Mouse (Mus musculus): Measurements from ENCODE around the gene Wdfy3.

The Wdfy3 gene

GRCm38 (mm10) chr5:102054511-102055093 is 15.1 kb downstream of the Wdfy3 start:
- DNase-seq: no peak

GRCm38 (mm10) chr5:102052906-102053305 is 16.8 kb downstream of the Wdfy3 start:
- DNase-seq: no peak

GRCm38 (mm10) chr5:102052465-102052864 is 17.3 kb downstream of the Wdfy3 start:
- DNase-seq: no peak

GRCm38 (mm10) chr5:102050677-102051076 is 19.0 kb downstream of the Wdfy3 start:
- DNase-seq: no peak

- no peak for DNase-seq
Measured at GRCm38 (mm10) chr5:102048416-102048815, 21.3 kb downstream of the Wdfy3 start.

- no peak for DNase-seq
Measured at GRCm38 (mm10) chr5:102046617-102047116, 23.1 kb downstream of the Wdfy3 start.

- DNase-seq: no peak
Measured at GRCm38 (mm10) chr5:102045636-102046616, 23.8 kb downstream of the Wdfy3 start.

GRCm38 (mm10) chr5:102045177-102045576 is 24.5 kb downstream of the Wdfy3 start:
- no peak for DNase-seq

- no peak for DNase-seq
Measured at GRCm38 (mm10) chr5:102033281-102033680, 36.4 kb downstream of the Wdfy3 start.

- no peak for DNase-seq
Measured at GRCm38 (mm10) chr5:102032594-102033240, 37.0 kb downstream of the Wdfy3 start.

GRCm38 (mm10) chr5:102032191-102032590 is 37.5 kb downstream of the Wdfy3 start:
- no peak for DNase-seq

GRCm38 (mm10) chr5:102023376-102023775 is 46.3 kb downstream of the Wdfy3 start:
- DNase-seq: no peak

GRCm38 (mm10) chr5:102022018-102022898 is 47.5 kb downstream of the Wdfy3 start:
- DNase-seq: no peak

- DNase-seq: no peak
Measured at GRCm38 (mm10) chr5:102014235-102014634, 55.5 kb downstream of the Wdfy3 start.

- DNase-seq: no peak
Measured at GRCm38 (mm10) chr5:102013781-102014180, 55.9 kb downstream of the Wdfy3 start.

GRCm38 (mm10) chr5:102010961-102011360 is 58.8 kb downstream of the Wdfy3 start:
- no peak for DNase-seq

- no peak for DNase-seq
Measured at GRCm38 (mm10) chr5:102009606-102010005, 60.1 kb downstream of the Wdfy3 start.

- DNase-seq: no peak
Measured at GRCm38 (mm10) chr5:102008712-102009111, 61.0 kb downstream of the Wdfy3 start.

GRCm38 (mm10) chr5:102006218-102006941 is 63.3 kb downstream of the Wdfy3 start:
- DNase-seq: no peak

GRCm38 (mm10) chr5:102003371-102003770 is 66.3 kb downstream of the Wdfy3 start:
- DNase-seq: no peak

GRCm38 (mm10) chr5:102001026-102001425 is 68.7 kb downstream of the Wdfy3 start:
- DNase-seq: no peak

- no peak for DNase-seq
Measured at GRCm38 (mm10) chr5:101998971-101999370, 70.8 kb downstream of the Wdfy3 start.

Measured in embryo, embryonic 11 days (tissue).